Mouse (Mus musculus): ENCODE data around the gene Tead1. TPM values are rescaled to one million over a fixed set of nuclear protein-coding genes. Genes with fewer than 3 reads are reported as not detected.
A peak's percentile ranks its signal among the peaks of the same experiment; 100 is the strongest.
"Not testable (repeated sequence)": the region's sequence is repeated elsewhere in the genome, so short reads cannot be mapped to it uniquely, and the experiment has no call there.

Gene Tead1
- total RNA-seq, 2 experiments from 2014 or later, result not detected

DNA sequence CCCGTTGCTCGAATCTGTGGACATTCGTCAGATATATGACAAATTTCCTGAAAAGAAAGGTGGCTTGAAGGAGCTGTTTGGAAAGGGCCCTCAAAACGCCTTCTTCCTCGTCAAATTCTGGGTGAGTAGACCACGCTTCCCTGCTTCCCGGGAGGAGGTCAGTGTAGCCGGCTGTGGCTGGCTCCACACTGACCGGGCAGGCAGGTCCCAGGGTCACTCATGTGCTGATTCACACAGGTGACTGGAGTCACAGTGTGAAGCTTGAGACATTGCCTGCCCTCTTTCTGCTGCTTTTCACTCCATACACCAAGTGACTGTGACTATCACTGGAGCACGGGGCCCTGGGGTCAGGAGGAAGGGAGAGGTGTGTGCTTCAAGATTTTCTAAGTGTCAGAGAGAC, 197.0 kb downstream of the Tead1 start:
- no peak for ATAC-seq (replicated peaks; ENCODE audit: low FRiP score, low TSS enrichment, poor library complexity, severe bottlenecking)

DNA sequence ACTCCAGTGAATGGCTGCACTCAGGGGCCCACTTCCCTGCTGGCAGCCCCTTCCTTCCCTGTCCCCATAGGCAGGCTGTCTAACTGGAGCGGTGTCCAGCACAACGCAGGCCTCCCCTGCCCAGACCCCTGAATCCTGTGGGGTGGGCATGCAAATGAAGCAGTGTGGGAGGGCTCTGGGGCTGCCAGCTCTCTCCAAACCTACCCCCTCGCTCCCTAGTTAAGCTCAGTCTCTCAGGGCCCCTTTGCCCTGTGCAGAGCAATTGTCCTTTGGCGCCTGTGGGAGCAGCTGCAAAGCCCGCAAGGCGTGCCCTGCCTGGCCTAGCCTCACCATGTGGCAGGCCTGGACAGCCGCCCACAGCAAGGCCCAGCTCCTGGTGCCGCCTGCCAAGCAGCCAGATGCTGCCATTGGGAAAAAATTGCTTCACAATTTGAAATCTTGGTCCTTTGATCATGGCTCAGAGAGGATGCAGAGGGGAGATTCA, 204.7 kb downstream of the Tead1 start:
- ATAC-seq (replicated peaks; ENCODE audit: low FRiP score, low TSS enrichment, poor library complexity, severe bottlenecking), result no peak

DNA sequence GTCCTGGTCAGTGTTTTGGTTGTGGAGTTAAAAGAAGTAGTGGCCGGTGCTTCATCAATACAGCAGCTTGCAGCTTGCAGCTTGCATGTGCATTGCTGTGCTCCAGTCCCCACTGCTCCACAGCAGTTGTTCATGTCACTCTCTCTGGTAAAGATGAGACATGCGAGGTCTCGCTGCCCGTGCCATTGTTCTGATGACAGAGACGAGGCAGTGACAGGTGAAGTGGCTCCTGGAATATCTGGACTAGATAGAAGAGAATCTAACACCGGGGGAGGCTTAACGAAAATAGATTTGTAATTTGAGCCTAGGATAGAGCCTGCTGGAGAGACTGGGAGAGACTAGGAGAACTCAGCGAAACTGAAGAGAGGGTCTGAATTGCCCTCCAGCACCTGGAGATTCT, 206.4 kb downstream of the Tead1 start:
- ATAC-seq (replicated peaks; ENCODE audit: low FRiP score, low TSS enrichment, poor library complexity, severe bottlenecking), result no peak

DNA sequence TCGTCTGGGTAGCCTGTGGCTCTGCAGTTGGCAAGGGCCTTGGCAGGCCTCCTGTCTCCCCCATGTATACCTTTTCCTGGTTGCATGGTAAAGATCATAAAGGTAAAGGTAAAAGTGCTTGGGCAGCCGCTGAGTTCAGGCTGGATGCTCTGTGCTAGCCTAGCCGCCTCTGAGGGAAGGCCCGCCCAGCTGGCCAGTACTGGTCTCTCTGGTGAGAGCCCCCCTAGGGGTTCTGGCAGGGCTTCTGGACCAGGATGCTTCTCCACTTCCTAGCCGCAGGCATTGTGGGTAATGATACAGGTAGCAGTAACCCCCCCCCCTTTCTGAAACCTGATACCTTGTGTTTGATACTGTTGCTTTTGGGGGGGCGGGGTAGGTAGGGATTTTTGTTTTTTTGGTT, 212.8 kb downstream of the Tead1 start:
- ATAC-seq (replicated peaks; ENCODE audit: low FRiP score, low TSS enrichment, poor library complexity, severe bottlenecking), result no peak

DNA sequence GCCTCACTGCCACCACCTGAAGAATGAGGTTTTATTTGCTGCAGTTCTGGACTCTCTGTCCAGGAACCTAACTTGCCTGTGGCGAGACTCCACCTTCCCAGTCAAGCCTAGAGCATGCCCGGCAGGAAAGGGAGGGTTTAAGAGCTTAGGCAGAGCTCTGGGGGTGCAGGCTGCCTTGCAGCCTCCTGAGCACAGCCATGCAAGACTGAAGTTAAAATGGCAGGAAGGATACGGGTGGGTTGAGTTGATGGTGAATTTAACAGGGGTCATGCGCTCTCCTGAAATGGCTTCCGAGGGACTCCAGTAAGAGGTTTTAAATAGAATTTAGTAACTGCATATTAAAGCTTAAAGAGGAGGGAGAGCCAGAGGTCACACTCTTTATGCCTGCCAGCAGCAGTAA, 213.5 kb downstream of the Tead1 start:
- no peak for ATAC-seq (replicated peaks; ENCODE audit: low FRiP score, low TSS enrichment, poor library complexity, severe bottlenecking)

DNA sequence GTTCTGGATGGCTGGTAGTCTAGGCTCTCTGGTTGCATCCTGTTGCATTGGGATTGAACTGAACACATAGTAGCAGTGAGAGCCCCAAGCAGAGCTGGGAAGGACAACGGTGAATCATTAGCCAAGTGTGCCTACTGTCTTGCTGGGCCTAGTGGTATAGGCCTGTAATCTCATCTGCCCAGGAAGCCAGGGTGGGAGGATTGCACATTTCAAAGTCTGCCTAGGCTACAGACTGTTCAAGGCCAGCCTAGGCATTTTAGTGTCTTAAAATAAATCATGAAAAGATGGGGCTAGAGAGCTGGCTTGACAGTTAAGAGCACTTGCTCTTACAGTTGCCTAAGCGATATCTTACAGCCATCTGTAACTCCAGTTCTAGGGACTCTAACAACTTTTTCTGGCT, 217.2 kb downstream of the Tead1 start:
- ATAC-seq (replicated peaks; ENCODE audit: low FRiP score, low TSS enrichment, poor library complexity, severe bottlenecking), result no peak

DNA sequence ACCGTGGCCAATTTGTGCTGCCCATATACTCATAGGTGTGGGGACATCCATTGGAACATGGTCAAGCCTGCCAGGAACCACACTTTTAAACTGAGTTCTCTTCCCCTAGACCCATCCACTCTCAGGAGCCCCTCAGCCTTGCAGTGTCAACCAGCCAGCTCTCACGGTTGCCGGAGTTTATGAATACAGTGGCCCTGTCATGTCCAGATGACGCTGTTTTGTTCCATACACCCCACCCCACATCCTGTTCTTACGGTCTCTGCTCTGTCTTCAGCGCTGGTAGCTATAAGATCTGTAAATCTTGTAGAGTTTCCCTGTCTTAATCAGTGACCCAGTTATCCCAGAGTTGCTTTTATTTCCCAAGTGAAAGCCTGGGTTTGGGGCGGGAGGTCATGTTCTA, 222.6 kb downstream of the Tead1 start:
- no peak for ATAC-seq (replicated peaks; ENCODE audit: low FRiP score, low TSS enrichment, poor library complexity, severe bottlenecking)

DNA sequence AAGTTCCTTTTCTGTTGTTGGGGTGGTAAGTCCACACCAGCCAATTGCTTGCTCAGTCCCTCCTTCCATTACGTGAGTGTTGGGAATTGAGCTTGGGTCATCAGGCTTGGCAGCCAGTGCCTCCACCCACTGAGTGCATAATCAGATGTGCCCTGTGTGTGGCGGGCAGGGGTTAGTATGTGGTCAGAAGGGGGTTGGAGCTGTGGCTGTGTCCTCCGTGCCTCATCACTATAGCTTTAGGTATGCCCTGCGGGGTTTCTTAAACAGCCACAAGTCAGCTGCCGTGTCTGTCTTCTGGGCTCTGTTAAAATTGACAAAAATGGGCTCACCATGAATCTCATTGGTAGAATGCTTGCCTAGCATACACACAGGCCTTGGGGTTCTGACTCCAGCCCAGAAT, 227.7 kb downstream of the Tead1 start:
- ATAC-seq (replicated peaks; ENCODE audit: low FRiP score, low TSS enrichment, poor library complexity, severe bottlenecking), result 0 out of 2 replicates have a peak, but pooled peaks have one; percentile 55

DNA sequence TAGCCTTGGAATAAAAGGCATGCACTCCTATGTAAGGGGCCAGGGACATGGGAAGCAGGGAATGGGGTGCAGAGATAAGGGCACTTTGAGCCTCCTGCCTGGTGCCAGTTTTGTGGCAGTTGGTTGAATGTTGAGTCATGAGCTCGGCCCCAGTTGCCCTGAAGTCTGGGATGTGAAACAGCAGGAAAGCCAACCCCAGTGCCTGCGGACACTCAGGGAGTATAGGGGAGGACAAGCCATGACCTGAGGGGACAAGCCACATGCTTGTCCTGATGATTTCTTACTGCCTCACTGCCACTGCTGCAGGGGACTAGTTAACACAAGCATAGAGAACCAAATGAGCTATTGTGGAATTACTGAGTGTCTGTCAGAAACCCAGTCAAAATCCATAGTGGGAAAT, 228.3 kb downstream of the Tead1 start:
- ATAC-seq (replicated peaks; ENCODE audit: low FRiP score, low TSS enrichment, poor library complexity, severe bottlenecking), result no peak

DNA sequence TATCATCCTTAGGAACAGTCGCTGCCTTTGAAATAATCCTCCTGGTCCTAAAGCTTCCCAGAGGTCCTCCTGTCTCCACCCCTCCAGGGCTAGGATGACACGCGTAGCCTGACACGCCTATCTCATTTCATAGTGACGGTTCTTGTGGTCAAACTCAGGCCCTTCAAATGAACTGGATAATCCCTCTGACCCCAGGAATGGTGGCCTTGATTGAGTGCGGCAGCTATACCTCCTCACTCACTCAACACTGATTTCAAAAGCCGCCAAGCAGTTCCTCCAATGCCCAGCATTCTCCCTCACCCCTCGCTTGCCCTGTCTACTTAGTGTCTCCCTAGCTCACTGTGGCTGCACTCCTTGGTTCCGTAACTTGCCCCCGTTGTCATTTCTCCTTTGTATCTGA, 230.0 kb downstream of the Tead1 start:
- ATAC-seq (replicated peaks; ENCODE audit: low FRiP score, low TSS enrichment, poor library complexity, severe bottlenecking), result no peak

DNA sequence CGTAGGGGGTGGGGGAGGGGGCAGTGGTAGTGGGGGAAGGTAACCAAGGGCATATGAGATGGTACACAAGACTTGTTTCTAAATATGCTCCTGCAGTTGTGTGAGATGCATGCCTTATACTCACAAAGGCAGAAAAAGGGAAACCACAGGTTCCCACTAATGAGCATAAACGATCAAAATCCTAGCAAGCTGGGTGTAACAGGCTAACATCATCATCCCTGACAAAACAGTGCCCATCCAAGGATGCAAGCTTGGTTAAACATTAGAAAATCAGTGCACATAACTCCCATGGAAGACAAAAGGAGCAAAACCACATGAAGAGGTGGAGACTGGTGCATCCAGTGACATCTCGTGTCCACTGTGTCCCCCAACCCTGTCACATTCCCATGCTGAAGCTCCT, 233.9 kb downstream of the Tead1 start:
- ATAC-seq (replicated peaks; ENCODE audit: low FRiP score, low TSS enrichment, poor library complexity, severe bottlenecking), result no peak

DNA sequence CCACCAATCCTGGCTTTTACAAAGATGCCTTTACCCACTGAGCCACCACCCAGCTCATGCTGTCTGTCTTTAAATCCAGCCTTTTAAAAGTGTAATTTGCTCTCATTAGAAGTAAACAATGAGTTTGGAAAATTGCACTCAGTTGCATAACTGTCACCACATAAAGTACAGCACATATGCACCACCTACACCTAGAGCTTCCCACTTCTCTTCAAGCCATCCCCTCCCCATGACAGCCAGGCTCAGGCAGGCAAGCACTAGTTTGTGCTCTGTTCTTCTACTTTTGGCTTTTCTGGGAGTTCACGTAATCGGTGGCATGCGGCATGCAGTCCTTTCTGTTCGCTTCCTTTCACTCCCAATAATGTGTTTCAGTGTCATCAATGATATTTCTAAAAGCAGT, 236.5 kb downstream of the Tead1 start:
- ATAC-seq (replicated peaks; ENCODE audit: low FRiP score, low TSS enrichment, poor library complexity, severe bottlenecking), result no peak

DNA sequence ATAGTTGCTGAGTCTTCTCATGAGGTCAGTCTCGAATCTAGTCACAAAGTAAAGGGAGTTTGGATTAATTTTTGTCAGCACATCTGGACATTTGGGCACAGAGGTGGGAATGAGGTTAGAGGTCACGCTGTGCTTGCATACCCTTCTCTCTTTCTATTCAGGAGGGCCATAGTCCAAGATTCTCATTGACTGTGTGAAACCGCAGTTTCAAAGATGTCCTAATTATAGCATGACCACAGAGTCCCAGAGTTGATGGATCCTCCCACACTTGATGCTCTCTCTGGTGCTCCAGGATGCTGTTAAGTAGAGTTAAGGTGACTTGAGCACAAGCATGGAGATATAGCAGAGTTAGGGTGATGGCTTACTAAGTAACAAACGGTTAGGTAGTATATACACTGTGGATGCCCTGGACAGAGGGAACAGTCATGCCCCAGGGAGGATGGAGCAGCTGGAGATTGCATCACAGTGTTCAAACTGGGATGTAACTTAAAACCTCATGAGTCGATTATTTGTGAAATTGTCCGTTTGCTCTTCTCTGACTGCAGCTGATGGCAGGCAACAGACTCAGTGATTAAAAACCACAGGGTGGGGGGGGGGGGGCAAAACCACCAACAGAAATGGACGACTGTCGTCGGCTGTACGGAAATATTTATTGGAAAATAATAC, 238.6 kb downstream of the Tead1 start:
- ATAC-seq (replicated peaks; ENCODE audit: low FRiP score, low TSS enrichment, poor library complexity, severe bottlenecking), result no peak

DNA sequence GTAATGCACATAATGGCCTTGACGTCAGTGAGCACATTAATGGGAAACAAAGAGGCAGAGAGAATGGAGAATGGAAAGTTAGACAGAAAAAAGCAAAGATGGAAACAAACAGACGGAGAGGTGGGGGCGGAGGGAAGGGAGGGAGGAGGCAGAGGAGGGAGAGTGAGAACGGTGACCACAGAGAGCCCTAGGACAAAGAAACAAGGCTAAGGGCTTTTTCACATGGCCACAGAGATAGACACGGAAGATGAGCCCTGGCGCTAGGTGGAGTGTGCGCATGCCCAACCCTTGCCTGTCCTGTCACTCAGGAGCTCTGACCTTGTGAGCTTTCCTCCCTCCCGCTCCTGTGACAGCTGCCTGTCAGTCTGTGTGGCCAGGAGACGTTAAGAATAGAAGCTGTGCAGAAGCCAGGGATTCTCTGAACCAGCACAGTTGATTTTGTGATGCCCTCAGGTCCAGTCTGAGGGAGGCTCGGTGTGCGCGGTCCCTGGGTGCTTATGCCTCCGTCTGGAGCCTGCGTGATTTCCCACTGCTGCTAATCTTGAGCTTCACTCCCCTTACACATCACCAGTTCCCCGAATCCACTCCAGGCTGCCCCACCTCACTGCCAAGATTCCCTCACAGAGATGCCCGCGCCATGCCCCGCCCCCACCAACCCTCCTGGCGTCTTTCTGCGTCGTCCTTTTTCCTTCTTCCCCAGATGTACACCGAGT, 239.3 kb downstream of the Tead1 start:
- peak; percentile 45; the same call in 1 of the 2 replicates for ATAC-seq (replicated peaks; ENCODE audit: low FRiP score, low TSS enrichment, poor library complexity, severe bottlenecking)

DNA sequence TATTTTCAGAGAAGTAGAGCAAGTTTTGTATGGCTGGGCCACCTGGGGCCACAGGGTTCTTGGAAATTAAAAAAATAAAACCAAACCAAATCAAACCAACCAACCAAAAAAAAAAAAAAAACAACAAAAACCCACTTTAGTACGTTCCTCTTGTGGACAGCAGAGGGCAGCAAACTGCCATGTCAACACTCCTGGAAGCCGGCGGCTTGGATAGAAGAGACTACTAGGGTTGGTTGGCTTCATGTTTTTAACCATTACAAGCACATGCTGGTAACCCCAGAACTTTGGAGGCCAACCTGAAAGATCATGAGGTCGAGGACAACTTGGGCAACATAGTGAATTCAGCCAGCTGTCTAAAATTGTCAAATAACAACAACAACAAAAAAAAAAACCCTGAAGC, 240.7 kb downstream of the Tead1 start:
- ATAC-seq (replicated peaks; ENCODE audit: low FRiP score, low TSS enrichment, poor library complexity, severe bottlenecking), result 0 out of 2 replicates have a peak, but pooled peaks have one; percentile 49

DNA sequence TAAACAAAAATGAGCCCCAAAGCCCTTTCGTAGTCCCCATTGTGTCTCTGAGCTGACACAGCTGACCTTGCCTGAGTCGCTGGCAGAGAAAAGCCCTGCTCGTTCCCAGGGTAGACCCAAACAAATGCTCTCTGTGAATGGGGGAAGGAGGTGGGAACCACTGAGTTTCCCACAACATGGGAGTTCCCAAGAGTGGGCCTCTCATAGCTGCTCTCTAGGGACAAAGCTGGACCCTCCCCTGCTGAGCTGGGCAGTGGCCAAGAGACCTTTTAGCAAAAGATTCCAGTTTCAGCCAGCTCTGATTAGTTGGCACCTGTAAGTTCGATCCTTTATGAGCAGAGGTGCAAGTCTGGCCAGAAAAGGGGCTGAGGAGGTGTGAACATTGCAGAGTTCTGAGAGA, 243.7 kb downstream of the Tead1 start:
- no peak for ATAC-seq (replicated peaks; ENCODE audit: low FRiP score, low TSS enrichment, poor library complexity, severe bottlenecking)

DNA sequence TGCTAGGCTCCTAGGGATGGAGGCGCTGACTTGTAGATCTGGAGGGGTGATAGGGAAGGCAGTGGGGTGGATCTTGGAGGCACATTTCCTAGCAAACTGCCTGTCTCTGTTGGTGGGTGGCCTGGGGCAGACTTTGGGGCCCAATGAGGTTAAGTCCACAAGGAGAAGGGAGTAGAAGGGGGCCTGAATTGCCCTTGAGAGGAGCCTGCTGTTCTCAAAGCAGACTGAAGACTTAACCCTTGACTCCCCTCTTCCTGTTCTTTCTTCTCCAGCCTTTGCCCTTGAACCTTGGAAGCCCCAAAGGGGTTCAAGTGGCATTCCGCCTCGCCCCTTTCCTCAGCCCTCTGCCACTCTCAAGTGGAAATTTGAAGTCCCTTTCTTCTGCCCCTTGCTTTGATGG, 244.6 kb downstream of the Tead1 start:
- ATAC-seq (replicated peaks; ENCODE audit: low FRiP score, low TSS enrichment, poor library complexity, severe bottlenecking), result no peak

DNA sequence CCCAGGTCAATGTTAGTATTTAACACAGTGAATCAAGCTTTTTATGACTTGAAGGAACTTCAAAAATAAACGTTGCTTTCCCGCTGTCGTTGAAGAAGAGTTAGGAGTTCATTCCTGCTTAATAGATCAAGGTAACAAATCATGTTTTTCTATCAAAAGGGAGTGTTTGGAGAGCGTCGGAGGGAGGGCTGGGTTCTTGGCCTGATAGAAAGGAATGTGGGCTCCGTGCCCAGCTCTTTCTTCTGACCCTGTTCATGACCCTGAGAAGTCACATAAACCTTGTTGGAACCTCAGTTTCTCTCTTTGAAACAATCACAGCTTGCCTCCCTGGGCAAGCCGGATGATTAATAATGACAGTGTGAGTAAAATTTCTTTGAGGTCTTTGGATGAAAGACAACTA, 251.6 kb downstream of the Tead1 start:
- no peak for ATAC-seq (replicated peaks; ENCODE audit: low FRiP score, low TSS enrichment, poor library complexity, severe bottlenecking)

DNA sequence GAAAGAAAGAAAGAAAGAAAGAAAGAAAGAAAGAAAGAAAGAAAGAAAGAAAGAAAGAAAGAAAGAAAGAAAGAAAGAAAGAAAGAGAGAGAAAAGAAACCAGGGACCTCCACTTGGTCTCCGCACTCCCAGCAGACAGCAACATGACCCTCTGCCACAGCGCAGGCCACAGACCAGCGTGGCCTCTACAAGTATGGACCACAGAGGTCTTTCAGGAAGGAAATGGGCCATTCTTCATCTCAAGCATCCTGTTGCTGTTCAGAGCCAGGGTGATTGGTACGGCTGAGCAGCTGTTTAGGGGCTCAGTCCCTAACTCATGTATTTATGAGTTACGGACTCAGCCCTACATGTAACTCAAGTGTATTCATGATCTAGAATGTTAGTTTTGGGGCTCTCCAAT, 256.8 kb downstream of the Tead1 start:
- ATAC-seq (replicated peaks; ENCODE audit: low FRiP score, low TSS enrichment, poor library complexity, severe bottlenecking), result not testable (repeated sequence)

DNA sequence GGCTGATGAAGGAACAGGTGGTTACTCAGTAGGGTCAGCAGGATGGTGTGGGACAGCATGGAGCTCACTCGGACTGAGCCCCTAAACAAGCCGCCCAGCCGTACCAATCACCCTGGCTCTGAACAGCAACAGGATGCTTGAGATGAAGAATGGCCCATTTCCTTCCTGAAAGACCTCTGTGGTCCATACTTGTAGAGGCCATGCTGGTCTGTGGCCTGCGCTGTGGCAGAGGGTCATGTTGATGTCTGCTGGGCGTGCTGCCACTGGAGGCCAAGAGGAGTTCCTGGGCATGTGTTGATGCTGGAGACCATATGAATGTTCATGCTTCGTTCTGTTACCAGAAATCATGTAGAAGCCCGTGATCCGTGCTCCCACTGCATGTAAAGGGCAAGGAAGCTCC, 258.0 kb downstream of the Tead1 start:
- no peak for ATAC-seq (replicated peaks; ENCODE audit: low FRiP score, low TSS enrichment, poor library complexity, severe bottlenecking)

DNA sequence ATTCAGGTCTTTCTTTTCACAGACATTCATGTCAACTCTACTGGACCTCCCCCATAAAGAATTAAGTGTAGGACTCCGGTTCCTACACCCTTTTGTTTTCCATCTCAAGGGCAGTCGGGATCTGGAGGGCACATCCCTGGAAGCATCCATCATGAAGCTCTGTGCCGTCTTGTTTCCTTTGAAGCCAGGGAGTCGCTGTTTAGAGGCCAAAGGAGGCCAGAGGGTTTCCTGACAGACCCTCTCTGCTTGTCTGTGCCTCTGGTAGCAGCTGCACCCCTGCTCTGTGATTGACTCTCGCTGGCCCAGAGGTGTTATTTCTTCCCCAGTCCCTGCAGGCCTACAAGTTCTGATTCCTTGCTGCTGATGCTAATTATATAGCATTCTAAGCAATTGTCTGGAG, 259.8 kb downstream of the Tead1 start:
- ATAC-seq (replicated peaks; ENCODE audit: low FRiP score, low TSS enrichment, poor library complexity, severe bottlenecking), result no peak

Data from megakaryocyte-erythroid progenitor cell, adult 5-6 weeks (primary cell).